Mouse (Mus musculus): ENCODE data around the gene Dmrtc2. TPM values are rescaled to one million over a fixed set of nuclear protein-coding genes. Genes with fewer than 3 reads are reported as not detected.

The Dmrtc2 gene
- not detected in 2 replicates for polyA plus RNA-seq (2012; ENCODE audit: low replicate concordance)

DNA sequence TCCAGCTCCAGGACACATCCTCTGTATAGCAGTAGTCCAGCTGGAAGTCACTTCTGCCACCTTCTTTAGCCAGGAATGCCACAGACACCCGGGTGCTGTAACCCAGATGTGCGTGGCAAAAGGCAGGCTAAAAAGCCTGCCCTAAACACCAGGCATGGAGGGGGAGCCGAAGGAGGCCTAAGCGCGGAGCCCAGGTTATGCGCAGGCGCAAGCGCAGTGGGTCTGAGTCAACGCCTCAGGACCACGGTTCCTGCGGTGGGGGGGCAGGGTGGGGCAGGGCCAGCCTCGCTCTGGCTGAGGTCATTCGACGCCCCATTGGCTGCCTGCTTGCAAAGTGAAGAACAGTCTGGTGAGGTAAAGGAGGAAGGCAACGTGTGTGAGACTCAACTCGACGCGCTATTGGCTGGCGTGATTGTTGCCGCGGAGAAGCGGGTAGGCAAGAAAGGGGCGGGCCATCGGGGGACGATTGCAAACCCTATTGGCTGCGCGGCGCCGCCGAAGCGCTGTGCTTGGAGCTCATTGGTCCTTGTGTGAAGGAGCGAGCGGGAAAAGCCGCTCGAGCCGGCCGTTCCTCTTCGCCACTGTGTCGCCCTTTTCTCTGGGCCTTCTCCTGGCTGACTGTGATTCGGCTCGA lies at the start of gene Dmrtc2, which contains the start of gene Lypd4:
Gene Dmrtc2, plus strand, starts transcription at position 526 of the 634 bp plus-strand sequence.
Gene Lypd4, minus strand, starts transcription at position 410 of the 634 bp plus-strand sequence.

DNA sequence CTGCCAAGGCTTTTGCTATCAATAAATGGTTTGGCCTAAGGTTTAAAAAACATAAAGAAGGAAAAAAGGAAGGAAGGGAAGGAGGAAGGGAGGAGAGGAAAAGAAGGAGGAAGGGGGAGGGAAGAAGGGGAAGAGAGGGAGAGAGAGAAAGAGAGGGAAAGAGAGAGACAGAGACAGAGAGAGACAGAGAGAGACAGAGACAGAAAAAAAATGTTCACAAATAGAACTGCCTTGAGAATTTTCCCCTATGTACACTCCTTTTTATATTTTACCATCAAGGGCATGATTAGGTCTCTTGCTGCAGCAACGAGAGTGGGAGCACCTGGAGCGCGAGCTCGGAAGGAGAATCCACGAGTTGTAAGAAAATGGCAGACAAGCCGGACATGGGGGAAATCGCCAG lies 7.9 kb upstream of the Dmrtc2 start, which contains the start of gene Gm9844:
Gene Gm9844, plus strand, starts transcription at position 301 of the 400 bp plus-strand sequence.

GRCm38 (mm10) chr7:24883896-24884692 lies 14.2 kb downstream of the Dmrtc2 start, which contains the start of gene Rps19:
TSS of gene Rps19 (plus strand) at chr7:24884371.

DNA sequence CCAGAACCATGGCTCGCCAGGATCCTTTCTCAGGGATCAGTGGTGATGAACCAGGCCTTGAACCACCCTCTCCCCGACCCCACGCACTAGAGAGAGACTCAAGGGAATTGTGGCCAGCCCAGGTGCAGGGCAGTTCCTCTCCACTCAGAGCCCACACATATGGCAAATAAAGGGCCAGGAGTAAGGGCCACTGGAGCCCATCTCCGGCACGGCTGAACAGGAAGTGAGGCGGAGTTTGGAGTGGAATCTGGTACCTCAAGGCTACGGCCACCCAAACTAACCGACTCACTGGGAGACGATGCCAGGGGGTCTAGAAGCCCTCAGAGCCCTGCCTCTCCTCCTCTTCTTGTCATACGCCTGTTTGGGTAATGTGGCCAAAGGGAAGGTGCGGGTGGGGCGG lies 27.4 kb downstream of the Dmrtc2 start, which contains the start of gene Cd79a:
Gene Cd79a, plus strand, starts transcription at position 158 of the 400 bp plus-strand sequence.

DNA sequence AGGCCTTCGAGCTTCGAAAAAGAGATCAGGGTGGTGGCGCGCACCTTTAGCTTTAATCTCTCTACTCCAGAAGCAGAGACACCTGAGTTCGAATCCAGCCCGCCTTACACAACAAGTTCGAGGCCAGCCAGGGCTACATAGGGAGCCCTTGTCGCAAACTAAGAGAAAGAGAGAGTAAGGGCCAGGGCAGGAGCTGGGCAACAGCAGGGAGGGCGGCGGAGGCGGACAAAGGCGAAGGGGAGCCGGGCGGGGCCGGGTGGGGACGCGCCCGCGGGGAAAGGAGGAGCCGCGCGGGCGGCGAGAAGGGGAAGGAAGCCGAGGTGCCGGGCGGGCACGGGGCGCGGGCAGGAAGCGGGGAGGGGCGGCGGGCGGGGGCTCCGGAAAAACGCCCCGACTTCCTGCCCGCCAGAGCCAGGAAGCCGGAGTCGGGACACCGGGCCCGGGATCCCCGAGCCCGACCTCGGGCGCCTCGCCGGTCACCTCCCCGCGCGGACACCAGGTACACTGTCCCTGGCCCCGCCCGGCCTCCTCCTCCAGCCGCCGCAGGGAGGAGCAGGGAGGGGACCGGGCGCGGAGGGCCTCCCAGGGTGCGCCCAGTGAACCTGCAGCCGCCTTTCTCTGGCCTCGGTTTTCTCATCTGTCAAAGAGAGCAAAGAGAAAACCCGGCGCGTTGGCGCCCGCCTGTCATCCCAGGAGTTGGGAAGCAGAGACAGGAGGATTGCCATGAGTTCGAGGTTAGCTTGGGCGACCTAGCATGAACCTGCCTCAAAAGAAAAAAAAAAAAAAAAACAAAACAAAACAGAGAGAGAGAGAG lies 33.0 kb downstream of the Dmrtc2 start, which contains the start of gene Arhgef1:
Gene Arhgef1, plus strand, starts transcription at position 283 of the 814 bp plus-strand sequence.

Other genes starting within 250 kb of the Dmrtc2 start
- gene Lypd3, start 233.5 kb upstream of the Dmrtc2 start, polyA plus RNA-seq (2012; ENCODE audit: low replicate concordance) = not detected in 2 replicates
- not detected in 2 replicates for gene Tex101, start 193.4 kb upstream of the Dmrtc2 start, polyA plus RNA-seq (2012; ENCODE audit: low replicate concordance)
- not detected in 2 replicates for gene BC049730, start 160.8 kb upstream of the Dmrtc2 start, polyA plus RNA-seq (2012; ENCODE audit: low replicate concordance)
- gene Gm4763, start 143.1 kb upstream of the Dmrtc2 start, polyA plus RNA-seq (2012; ENCODE audit: low replicate concordance) = not detected in 2 replicates
- 2.3 and 4.1 TPM in 2 replicates for gene Cd177, start 109.7 kb upstream of the Dmrtc2 start, polyA plus RNA-seq (2012; ENCODE audit: low replicate concordance)
- gene Ceacam10, start 92.9 kb upstream of the Dmrtc2 start, polyA plus RNA-seq (2012; ENCODE audit: low replicate concordance) = not detected in 2 replicates
- 2.4 TPM in 1 of 2 replicates, not detected in the other for gene Gm9844, start 7.8 kb upstream of the Dmrtc2 start, polyA plus RNA-seq (2012; ENCODE audit: low replicate concordance)
- not detected in 2 replicates for gene Lypd4, start 116 bp upstream of the Dmrtc2 start, polyA plus RNA-seq (2012; ENCODE audit: low replicate concordance)
- gene Rps19, start 14.3 kb downstream of the Dmrtc2 start, polyA plus RNA-seq (2012; ENCODE audit: low replicate concordance) = 787 and 2,493 TPM in 2 replicates
- 103 and 452 TPM in 2 replicates for gene Cd79a, start 27.3 kb downstream of the Dmrtc2 start, polyA plus RNA-seq (2012; ENCODE audit: low replicate concordance)
- 349 and 427 TPM in 2 replicates for gene Arhgef1, start 32.9 kb downstream of the Dmrtc2 start, polyA plus RNA-seq (2012; ENCODE audit: low replicate concordance)
- gene Gm4881, start 74.4 kb downstream of the Dmrtc2 start, polyA plus RNA-seq (2012; ENCODE audit: low replicate concordance) = not detected in 2 replicates
- gene Rabac1, start 102.7 kb downstream of the Dmrtc2 start, polyA plus RNA-seq (2012; ENCODE audit: low replicate concordance) = 176 and 289 TPM in 2 replicates
- gene Atp1a3, start 135.9 kb downstream of the Dmrtc2 start, polyA plus RNA-seq (2012; ENCODE audit: low replicate concordance) = 7.9 TPM in 2 replicates
- gene Grik5, start 202.3 kb downstream of the Dmrtc2 start, polyA plus RNA-seq (2012; ENCODE audit: low replicate concordance) = 4.1 and 7.6 TPM in 2 replicates
- 49.9 and 50.4 TPM in 2 replicates for gene Zfp574, start 202.5 kb downstream of the Dmrtc2 start, polyA plus RNA-seq (2012; ENCODE audit: low replicate concordance)

Measured in leukemia stem cell, adult 10-12 weeks (primary cell).